Mouse (Mus musculus): ENCODE measurements around the gene Clec3b.

Clec3b gene

GRCm38 (mm10) chr9:123152026-123152425 is 1.3 kb downstream of the Clec3b start:
- DNase-seq (ENCODE audit: low read depth in 2 of 2, low spot score in 2 of 2): peak in 1 of 2 experiments; percentile 11

GRCm38 (mm10) chr9:123153121-123153520 is 2.4 kb downstream of the Clec3b start:
- DNase-seq (ENCODE audit: low read depth in 2 of 2, low spot score in 2 of 2): no peak

- peak; percentile 45 to 53 for DNase-seq (ENCODE audit: low read depth in 2 of 2, low spot score in 2 of 2)
These were observed 6.2 kb downstream of the Clec3b start for GRCm38 (mm10) chr9:123156910-123157361.

- no peak for DNase-seq (ENCODE audit: low read depth in 2 of 2, low spot score in 2 of 2)
These were observed 7.0 kb downstream of the Clec3b start for GRCm38 (mm10) chr9:123157699-123158098.

- peak; percentile 10 to 39 for DNase-seq (ENCODE audit: low read depth in 2 of 2, low spot score in 2 of 2)
These were observed 7.5 kb downstream of the Clec3b start for GRCm38 (mm10) chr9:123158125-123158836.

GRCm38 (mm10) chr9:123159330-123159729 is 8.6 kb downstream of the Clec3b start:
- peak; percentile 10 to 53 for DNase-seq (ENCODE audit: low read depth in 2 of 2, low spot score in 2 of 2)

- DNase-seq (ENCODE audit: low read depth in 2 of 2, low spot score in 2 of 2): no peak
These were observed 11.0 kb downstream of the Clec3b start for GRCm38 (mm10) chr9:123161792-123162191.

- DNase-seq (ENCODE audit: low read depth in 2 of 2, low spot score in 2 of 2): no peak
These were observed 12.4 kb downstream of the Clec3b start for GRCm38 (mm10) chr9:123162985-123163694.

- DNase-seq (ENCODE audit: low read depth in 2 of 2, low spot score in 2 of 2): no peak
These were observed 15.2 kb downstream of the Clec3b start for GRCm38 (mm10) chr9:123165781-123166443.

- DNase-seq (ENCODE audit: low read depth in 2 of 2, low spot score in 2 of 2): no peak
These were observed 23.0 kb downstream of the Clec3b start for GRCm38 (mm10) chr9:123173760-123174159.

- DNase-seq (ENCODE audit: low read depth in 2 of 2, low spot score in 2 of 2): no peak
These were observed 23.6 kb downstream of the Clec3b start for GRCm38 (mm10) chr9:123174356-123174755.

- DNase-seq (ENCODE audit: low read depth in 2 of 2, low spot score in 2 of 2): no peak
These were observed 26.8 kb downstream of the Clec3b start for GRCm38 (mm10) chr9:123177380-123178048.

GRCm38 (mm10) chr9:123180003-123180402 is 29.3 kb downstream of the Clec3b start:
- DNase-seq (ENCODE audit: low read depth in 2 of 2, low spot score in 2 of 2): no peak

GRCm38 (mm10) chr9:123183226-123183625 is 32.5 kb downstream of the Clec3b start:
- DNase-seq (ENCODE audit: low read depth in 2 of 2, low spot score in 2 of 2): no peak

- no peak for DNase-seq (ENCODE audit: low read depth in 2 of 2, low spot score in 2 of 2)
These were observed 34.8 kb downstream of the Clec3b start for GRCm38 (mm10) chr9:123185546-123185945.

GRCm38 (mm10) chr9:123186151-123186550 is 35.4 kb downstream of the Clec3b start:
- DNase-seq (ENCODE audit: low read depth in 2 of 2, low spot score in 2 of 2): no peak

GRCm38 (mm10) chr9:123187589-123187988 is 36.8 kb downstream of the Clec3b start:
- DNase-seq (ENCODE audit: low read depth in 2 of 2, low spot score in 2 of 2): no peak

- DNase-seq (ENCODE audit: low read depth in 2 of 2, low spot score in 2 of 2): no peak
These were observed 37.5 kb downstream of the Clec3b start for GRCm38 (mm10) chr9:123188271-123188670.

GRCm38 (mm10) chr9:123200116-123200515 is 49.4 kb downstream of the Clec3b start:
- no peak for DNase-seq (ENCODE audit: low read depth in 2 of 2, low spot score in 2 of 2)

- no peak for DNase-seq (ENCODE audit: low read depth in 2 of 2, low spot score in 2 of 2)
These were observed 55.8 kb downstream of the Clec3b start for GRCm38 (mm10) chr9:123206526-123206925.

- DNase-seq (ENCODE audit: low read depth in 2 of 2, low spot score in 2 of 2): no peak
These were observed 56.2 kb downstream of the Clec3b start for GRCm38 (mm10) chr9:123206948-123207347.

Measured in CD8-positive naive resting alpha-beta T cell, adult 2 months (primary cell).